Mouse (Mus musculus): ENCODE measurements at regions not wholly inside any gene's neighbourhood (a gene's known extent, or its start where the extent isn't known, plus 50 kb on each side); places are given as distances from the start of the nearest gene placed in this dataset.

GRCm38 (mm10) chr4:134990651-134991050 is 60.0 kb downstream of the Syf2 start:
- ATAC-seq (ENCODE audit: low FRiP score): no peak
- no peak overlapping the region for H3K27ac ChIP-seq
- H3K9ac ChIP-seq: no peak overlapping the region
- H3K4me1 ChIP-seq (replicated peaks; ENCODE audit: control insufficient read depth, insufficient read depth, low read length): no peaks in the 10 kb centered on the region
- H3K4me3 ChIP-seq (replicated peaks; ENCODE audit: low read length): no peak overlapping the region
- no peaks in the 10 kb centered on the region for H3K9me3 ChIP-seq (ENCODE audit: control insufficient read depth, low read length)
- DNase-seq (ENCODE audit: low spot score): no peak
- H3K36me3 ChIP-seq (replicated peaks; ENCODE audit: control insufficient read depth, insufficient read depth): no peaks in the 10 kb centered on the region
- no peak overlapping the region for H3K4me2 ChIP-seq (replicated peaks)
- 90% methylated on average over 11 of the region's 11 CpGs for WGBS
- no peaks in the 10 kb centered on the region for H3K27me3 ChIP-seq (ENCODE audit: control insufficient read depth, insufficient read depth, low read length)

DNA sequence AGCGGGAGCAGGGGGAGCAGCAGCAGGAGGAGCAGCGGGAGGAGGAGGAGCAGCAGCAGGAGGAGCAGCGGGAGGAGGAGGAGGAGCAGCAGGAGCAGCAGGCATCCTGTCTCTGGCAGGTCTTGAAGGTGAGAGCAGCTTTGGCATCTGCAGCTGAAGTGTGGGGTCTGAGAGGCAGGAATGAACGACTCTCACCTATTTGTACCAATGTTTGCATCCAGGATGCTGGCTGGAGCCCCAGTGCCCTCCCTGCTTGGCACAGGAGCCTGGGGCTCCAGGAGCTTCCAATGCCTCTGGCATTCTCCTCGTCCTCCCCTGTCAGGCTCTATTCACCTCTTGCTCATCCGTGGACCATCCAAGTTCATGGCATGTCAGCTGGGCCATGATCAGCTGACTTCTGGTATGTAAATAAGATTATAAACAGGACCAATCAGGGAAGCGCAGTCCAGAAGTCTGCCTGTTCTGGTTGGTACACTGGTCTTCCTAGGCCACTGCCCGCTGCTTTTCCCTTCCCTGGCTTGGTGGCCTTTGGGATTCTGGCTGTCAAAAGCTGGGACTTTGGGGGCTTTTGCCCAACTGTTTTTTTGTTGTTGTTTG is 62.9 kb downstream of the Syf2 start:
- no peak overlapping the region for H3K4me2 ChIP-seq (replicated peaks)
- WGBS: 69% methylated on average over 8 of the region's 8 CpGs
- no peaks in the 10 kb centered on the region for H3K27me3 ChIP-seq (ENCODE audit: control insufficient read depth, insufficient read depth, low read length)
- no peak overlapping the region for H3K4me3 ChIP-seq (replicated peaks; ENCODE audit: low read length)
- H3K4me1 ChIP-seq (replicated peaks; ENCODE audit: control insufficient read depth, insufficient read depth, low read length): no peaks in the 10 kb centered on the region
- no peak for ATAC-seq (ENCODE audit: low FRiP score)
- H3K9ac ChIP-seq: no peak overlapping the region
- H3K27ac ChIP-seq: no peak overlapping the region
- no peak for DNase-seq (ENCODE audit: low spot score)
- H3K9me3 ChIP-seq (ENCODE audit: control insufficient read depth, low read length): no peaks in the 10 kb centered on the region
- H3K36me3 ChIP-seq (replicated peaks; ENCODE audit: control insufficient read depth, insufficient read depth): no peaks in the 10 kb centered on the region

DNA sequence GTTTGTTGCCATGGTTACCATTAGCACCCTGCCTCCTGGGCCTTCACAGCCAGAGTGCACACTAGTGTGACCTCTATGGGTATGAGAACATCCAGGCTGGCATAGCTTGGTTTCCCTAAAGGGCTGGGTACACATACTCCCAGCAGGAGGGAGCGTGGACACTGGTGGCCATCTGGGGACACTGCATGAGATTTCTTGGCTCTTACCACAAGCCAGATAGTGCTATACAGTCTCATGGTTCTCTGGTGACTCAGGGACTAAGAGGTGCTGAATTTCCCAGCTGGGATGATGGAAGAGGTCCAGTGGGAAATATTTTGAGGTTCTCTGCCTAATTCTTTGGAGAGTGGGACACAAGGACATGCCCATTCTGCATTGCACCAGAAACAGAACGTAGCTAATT is 63.5 kb downstream of the Syf2 start:
- Histone ChIP-seq H3K9me3 (ENCODE audit: control insufficient read depth, low read length) (no peaks in the 10 kb centered on the region), H3K4me3 (replicated peaks; ENCODE audit: low read length) (no peak overlapping the region), H3K27me3 (ENCODE audit: control insufficient read depth, insufficient read depth, low read length) (no peaks in the 10 kb centered on the region), H3K36me3 (replicated peaks; ENCODE audit: control insufficient read depth, insufficient read depth) (no peaks in the 10 kb centered on the region), H3K27ac (no peak overlapping the region), H3K4me1 (replicated peaks; ENCODE audit: control insufficient read depth, insufficient read depth, low read length) (no peaks in the 10 kb centered on the region), H3K9ac (no peak overlapping the region), H3K4me2 (replicated peaks) (no peak overlapping the region)
- ATAC-seq (ENCODE audit: low FRiP score) (no peak), DNase-seq (ENCODE audit: low spot score) (no peak)
- 84% methylated on average over 2 of the region's 2 CpGs for WGBS

DNA sequence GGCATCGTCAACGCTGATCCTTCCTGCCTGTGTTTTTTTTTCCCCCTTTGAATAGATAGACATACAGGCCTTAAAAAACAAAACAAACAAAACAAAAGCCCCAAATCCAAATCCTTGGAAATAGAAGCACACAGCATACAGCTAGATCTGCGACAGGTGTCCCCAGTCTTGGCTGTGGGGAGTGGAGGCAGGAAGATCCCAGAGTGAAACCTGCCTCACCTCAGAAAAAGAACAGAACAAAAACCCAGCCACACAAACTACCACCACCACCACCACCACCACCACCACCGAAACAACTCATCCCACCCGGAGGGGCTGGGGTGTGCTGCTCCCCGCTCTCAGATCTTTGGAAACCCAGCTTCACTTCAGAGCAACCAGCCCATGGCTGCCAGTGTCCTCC is 64.0 kb downstream of the Syf2 start:
- no peaks in the 10 kb centered on the region for H3K27me3 ChIP-seq (ENCODE audit: control insufficient read depth, insufficient read depth, low read length)
- no peak overlapping the region for H3K4me3 ChIP-seq (replicated peaks; ENCODE audit: low read length)
- ATAC-seq (ENCODE audit: low FRiP score): no peak
- WGBS: 84% methylated on average over 6 of the region's 6 CpGs
- H3K9me3 ChIP-seq (ENCODE audit: control insufficient read depth, low read length): no peaks in the 10 kb centered on the region
- H3K36me3 ChIP-seq (replicated peaks; ENCODE audit: control insufficient read depth, insufficient read depth): no peaks in the 10 kb centered on the region
- no peak overlapping the region for H3K27ac ChIP-seq
- H3K4me2 ChIP-seq (replicated peaks): no peak overlapping the region
- no peak overlapping the region for H3K9ac ChIP-seq
- no peak for DNase-seq (ENCODE audit: low spot score)
- no peaks in the 10 kb centered on the region for H3K4me1 ChIP-seq (replicated peaks; ENCODE audit: control insufficient read depth, insufficient read depth, low read length)

GRCm38 (mm10) chr4:134995052-134995451 is 64.4 kb downstream of the Syf2 start:
- Histone ChIP-seq H3K4me2 (replicated peaks) (no peak overlapping the region), H3K27me3 (ENCODE audit: control insufficient read depth, insufficient read depth, low read length) (no peaks in the 10 kb centered on the region), H3K4me3 (replicated peaks; ENCODE audit: low read length) (no peak overlapping the region), H3K9me3 (ENCODE audit: control insufficient read depth, low read length) (no peaks in the 10 kb centered on the region), H3K27ac (no peak overlapping the region), H3K4me1 (replicated peaks; ENCODE audit: control insufficient read depth, insufficient read depth, low read length) (no peaks in the 10 kb centered on the region), H3K36me3 (replicated peaks; ENCODE audit: control insufficient read depth, insufficient read depth) (no peaks in the 10 kb centered on the region), H3K9ac (no peak overlapping the region)
- DNase-seq (ENCODE audit: low spot score) (peak; percentile 55), ATAC-seq (ENCODE audit: low FRiP score) (peak; percentile 34; the same call in 1 of the 2 replicates)
- WGBS: 55% methylated on average over 13 of the region's 13 CpGs

GRCm38 (mm10) chr4:134996121-134996520 is 65.4 kb downstream of the Syf2 start:
- no peaks in the 10 kb centered on the region for H3K4me1 ChIP-seq (replicated peaks; ENCODE audit: control insufficient read depth, insufficient read depth, low read length)
- H3K4me3 ChIP-seq (replicated peaks; ENCODE audit: low read length): no peak overlapping the region
- H3K4me2 ChIP-seq (replicated peaks): no peak overlapping the region
- H3K27me3 ChIP-seq (ENCODE audit: control insufficient read depth, insufficient read depth, low read length): no peaks in the 10 kb centered on the region
- no peak overlapping the region for H3K9ac ChIP-seq
- H3K36me3 ChIP-seq (replicated peaks; ENCODE audit: control insufficient read depth, insufficient read depth): no peaks in the 10 kb centered on the region
- ATAC-seq (ENCODE audit: low FRiP score) (no peak), DNase-seq (ENCODE audit: low spot score) (no peak)
- WGBS: 94% methylated on average over 6 of the region's 6 CpGs
- H3K9me3 ChIP-seq (ENCODE audit: control insufficient read depth, low read length): no peaks in the 10 kb centered on the region
- H3K27ac ChIP-seq: no peak overlapping the region

DNA sequence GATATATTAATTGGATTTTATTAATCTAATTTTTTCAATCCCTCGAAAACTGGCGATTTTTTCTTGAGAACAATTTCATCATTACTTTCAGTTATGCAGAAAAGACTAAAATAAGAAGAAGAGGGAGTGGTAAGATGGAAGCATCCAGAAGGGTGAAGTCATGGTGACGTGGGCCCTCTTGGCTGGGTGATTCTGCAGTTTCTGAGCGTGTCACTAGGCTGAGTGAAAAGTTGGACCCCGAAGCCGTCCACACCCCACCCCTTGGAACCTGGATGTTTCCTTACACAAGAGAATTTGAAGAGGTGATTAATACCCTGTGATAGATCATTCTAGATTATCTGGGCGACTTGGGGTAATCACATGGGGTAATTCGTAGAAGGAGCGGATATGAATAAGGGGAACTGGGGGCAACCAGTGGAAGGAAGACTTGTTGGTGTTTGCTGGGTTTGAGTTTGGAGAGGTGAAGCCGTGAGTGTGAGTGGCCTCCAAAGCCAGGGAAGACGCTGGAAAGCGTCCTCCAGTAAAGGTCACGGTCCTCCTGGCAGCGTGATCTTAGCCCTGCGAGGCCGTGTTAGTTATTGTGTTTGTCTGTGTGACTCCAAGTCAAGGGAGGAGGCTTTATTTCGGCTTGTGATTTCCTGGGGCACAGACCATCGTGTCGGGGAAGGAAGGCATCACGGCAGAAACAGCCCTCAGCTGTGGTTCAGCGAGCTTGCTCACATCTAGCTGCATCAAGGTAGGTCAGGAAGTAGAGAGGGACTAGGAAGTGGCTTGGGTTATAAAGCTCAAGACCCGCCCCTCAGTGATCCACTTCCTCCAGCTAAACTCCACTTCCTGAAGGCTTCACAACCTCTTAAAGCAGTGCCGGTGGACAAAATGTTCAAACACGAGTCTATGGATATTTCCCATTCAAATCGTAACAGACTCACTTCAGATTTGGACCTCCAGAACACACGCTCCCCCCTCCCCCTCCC is 67.0 kb downstream of the Syf2 start:
- Histone ChIP-seq H3K4me2 (replicated peaks) (no peak overlapping the region), H3K9me3 (ENCODE audit: control insufficient read depth, low read length) (no peaks in the 10 kb centered on the region), H3K9ac (no peak overlapping the region), H3K4me3 (replicated peaks; ENCODE audit: low read length) (no peak overlapping the region), H3K36me3 (replicated peaks; ENCODE audit: control insufficient read depth, insufficient read depth) (no peaks in the 10 kb centered on the region), H3K4me1 (replicated peaks; ENCODE audit: control insufficient read depth, insufficient read depth, low read length) (no peaks in the 10 kb centered on the region), H3K27ac (no peak overlapping the region), H3K27me3 (ENCODE audit: control insufficient read depth, insufficient read depth, low read length) (no peaks in the 10 kb centered on the region)
- DNase-seq (ENCODE audit: low spot score): no peak
- ATAC-seq (ENCODE audit: low FRiP score): no peak
- WGBS: 91% methylated on average over 26 of the region's 26 CpGs

DNA sequence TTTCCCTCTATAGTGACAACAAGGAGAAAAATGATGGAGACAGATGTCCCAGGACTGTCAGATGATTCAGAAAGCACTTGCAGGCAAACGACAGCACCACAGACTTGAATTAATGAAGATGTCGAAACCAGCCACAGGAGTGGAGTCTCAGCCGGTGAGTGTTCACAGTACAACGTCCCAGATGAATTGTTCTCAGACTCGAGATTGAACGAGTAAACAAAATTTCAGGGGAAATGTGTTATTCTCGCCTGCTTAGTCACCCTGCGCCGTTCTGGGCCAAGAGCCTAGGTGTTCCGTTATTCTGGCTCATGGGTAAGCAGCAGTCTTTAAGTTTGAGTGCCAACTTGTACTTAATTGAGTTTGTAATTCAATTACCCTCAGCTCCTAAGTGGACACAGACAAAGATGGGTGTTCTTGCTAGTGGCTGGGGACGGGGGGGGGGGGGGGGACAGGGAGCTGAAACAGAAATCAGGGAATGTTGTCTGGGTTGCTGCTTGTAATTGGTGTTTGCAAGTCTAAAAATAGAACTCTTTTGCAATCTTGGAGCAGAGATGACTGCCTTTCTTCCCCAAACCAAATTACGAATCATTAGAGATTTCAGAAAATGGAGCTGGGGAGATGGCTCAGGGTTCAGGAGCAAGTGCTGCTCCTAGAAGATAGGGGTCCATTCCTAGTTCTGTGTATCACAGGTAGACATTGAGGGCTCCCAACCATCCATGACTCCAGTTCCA is 68.4 kb downstream of the Syf2 start:
- DNase-seq (ENCODE audit: low spot score): no peak

More for the DNA sequence above, 68.4 kb downstream of the Syf2 start:
- H3K4me2 ChIP-seq (replicated peaks): no peak overlapping the region
- H3K36me3 ChIP-seq (replicated peaks; ENCODE audit: control insufficient read depth, insufficient read depth): no peaks in the 10 kb centered on the region
- no peaks in the 10 kb centered on the region for H3K9me3 ChIP-seq (ENCODE audit: control insufficient read depth, low read length)
- no peaks in the 10 kb centered on the region for H3K4me1 ChIP-seq (replicated peaks; ENCODE audit: control insufficient read depth, insufficient read depth, low read length)
- no peak overlapping the region for H3K27ac ChIP-seq
- 56% methylated on average over 12 of the region's 12 CpGs for WGBS
- H3K27me3 ChIP-seq (ENCODE audit: control insufficient read depth, insufficient read depth, low read length): no peaks in the 10 kb centered on the region
- no peak overlapping the region for H3K9ac ChIP-seq
- no peak overlapping the region for H3K4me3 ChIP-seq (replicated peaks; ENCODE audit: low read length)
- ATAC-seq (ENCODE audit: low FRiP score): no peak
